Mouse (Mus musculus) stomach, postnatal 0 days (tissue): ENCODE results near the gene Cyp1a2. TPM values are rescaled to one million over a fixed set of nuclear protein-coding genes. Genes with fewer than 3 reads are reported as not detected.
"Not testable (repeated sequence)": the region's sequence is repeated elsewhere in the genome, so short reads cannot be mapped to it uniquely, and the experiment has no call there.

ENCODE experiments used
- ATAC-seq: fragments of 200-750 bp; cut with Nextera tagmentation; 2 replicates; pipeline ENCODE4 v1.8.0; 2017; ENCODE audit not compliant: low FRiP score, low TSS enrichment
- DNase-seq: peaks from one replicate; pipeline ENCODE4 v3.0.0-alpha.2; 2016; ENCODE audit warnings: low spot score
- H3K27ac ChIP-seq: fragments of 300-500 bp; sonication (generic); replicated peaks from 2 replicates; pipeline ENCODE4 v1.5.1; 2014; ENCODE audit warnings: mild to moderate bottlenecking, control low read depth
- H3K27me3 ChIP-seq: fragments of 300-500 bp; sonication (generic); 2 replicates; pipeline ENCODE4 v1.6.1; 2014; ENCODE audit warnings: low read length; ENCODE audit not compliant: control insufficient read depth, insufficient read depth
- H3K36me3 ChIP-seq: fragments of 300-500 bp; sonication (generic); 2 replicates; pipeline ENCODE4 v1.6.1; 2014; ENCODE audit warnings: low read length, mixed read lengths; ENCODE audit not compliant: control insufficient read depth, insufficient read depth
- H3K4me1 ChIP-seq: fragments of 300-500 bp; sonication (generic); replicated peaks from 2 replicates; pipeline ENCODE4 v1.6.1; 2014; ENCODE audit warnings: antibody characterized with exemption; ENCODE audit not compliant: control insufficient read depth, insufficient read depth
- H3K4me2 ChIP-seq: fragments of 300-500 bp; sonication (generic); replicated peaks from 2 replicates; pipeline ENCODE4 v1.6.1; 2014; ENCODE audit warnings: low read depth, mild to moderate bottlenecking, control low read depth, moderate library complexity
- H3K4me3 ChIP-seq: fragments of 300-500 bp; sonication (generic); 2 replicates; pipeline ENCODE4 v1.5.1; 2014; ENCODE audit warnings: low read depth, low read length, control low read depth
- H3K9ac ChIP-seq: fragments of 300-500 bp; sonication (generic); 2 replicates; pipeline ENCODE4 v1.6.1; 2014; ENCODE audit warnings: mild to moderate bottlenecking, low read length, control low read depth, mixed read lengths
- H3K9me3 ChIP-seq: fragments of 300-500 bp; sonication (generic); 2 replicates; pipeline ENCODE4 v1.6.1; 2016; ENCODE audit warnings: low read length; ENCODE audit not compliant: control insufficient read depth
- CTCF ChIP-seq: IDR thresholded peaks from 2 replicates; pipeline ENCODE4 v1.5.1; 2016; ENCODE audit warnings: antibody characterized with exemption, low read depth, mild to moderate bottlenecking, moderate library complexity
- EP300 ChIP-seq: optimal IDR thresholded peaks from 2 replicates; pipeline ENCODE3; 2016; ENCODE audit warnings: antibody characterized with exemption
- WGBS: fragments of 180-500 bp; shearing (Covaris S2); extraction: QIAGEN DNeasy Blood & Tissue Kit; methylation state at CpG from one replicate; pipeline ENCODE4 v1.1.7; 2014; 5-methylcytosine and 5-hydroxymethylcytosine counted together
- polyA plus RNA-seq: library from polyadenylated mRNA; unstranded; fragments of >200 nt; fragmentation: Nextera tagmentation; extraction: Ambion mirVana; gene quantifications from 2 replicates; pipeline ENCODE4 v1.2.1, GENCODE M21; 2015

The Cyp1a2 gene
- polyA plus RNA-seq, 1 experiment from 2014 or later, result not detected

DNA sequence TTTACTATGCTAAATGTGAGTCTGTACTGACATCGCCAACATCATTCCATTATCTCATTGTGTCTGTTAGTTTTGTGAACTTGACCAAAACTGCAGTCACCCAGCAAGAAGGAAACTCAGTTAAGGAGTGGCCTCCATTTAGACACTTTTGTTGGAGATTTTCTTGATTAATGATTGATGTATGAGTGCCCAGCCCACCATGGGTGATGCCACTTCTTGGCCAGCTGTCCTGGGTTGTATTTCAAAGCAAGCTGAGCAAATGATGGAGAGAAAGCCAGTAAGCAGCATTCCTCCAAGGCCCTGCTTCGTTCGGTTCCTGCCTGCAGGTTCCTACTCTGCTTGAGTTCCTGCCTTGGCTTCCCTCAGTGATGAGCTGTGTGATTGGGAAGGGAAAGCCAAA is 37.2 kb upstream of the Cyp1a2 start:
- 81% methylated on average over 3 of the region's 3 CpGs for WGBS
- Histone ChIP-seq H3K9ac (no peak overlapping the region), H3K4me3 (no peak overlapping the region), H3K36me3 (peaks cover 11% of the 10 kb centered on the region), H3K4me1 (0 out of 2 replicates have a peak, but pooled peaks cover 3% of the 10 kb centered on the region), H3K27ac (no peak overlapping the region), H3K27me3 (no peaks in the 10 kb centered on the region), H3K4me2 (no peak overlapping the region), H3K9me3 (no peaks in the 10 kb centered on the region)
- no peak for ATAC-seq
- DNase-seq, result no peak
- TF ChIP-seq EP300 (no peak), CTCF (no peak)

DNA sequence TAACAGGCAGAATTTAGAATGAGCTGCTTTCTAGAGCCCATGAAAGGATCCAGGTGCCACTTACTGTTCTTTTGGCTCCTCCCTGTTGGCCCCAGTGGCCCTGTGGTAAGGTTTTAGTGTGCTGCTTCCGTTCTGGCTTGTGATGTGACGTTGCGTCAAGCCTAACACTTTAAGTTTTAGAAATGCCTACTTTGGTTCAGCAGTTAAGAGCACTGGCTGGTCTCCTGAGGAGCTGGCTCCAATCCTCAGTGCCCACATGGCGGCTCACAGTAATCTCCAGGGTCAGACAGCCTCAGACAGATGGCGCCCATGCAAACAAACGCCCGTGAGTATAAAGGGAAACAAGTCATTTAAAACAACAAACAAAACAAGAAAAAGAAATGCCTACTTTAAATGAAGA is 34.9 kb upstream of the Cyp1a2 start:
- no peak for ATAC-seq
- no peak for DNase-seq
- H3K4me1 ChIP-seq, result 0 out of 2 replicates have a peak, but pooled peaks cover 3% of the 10 kb centered on the region
- peaks cover 17% of the 10 kb centered on the region for H3K36me3 ChIP-seq
- H3K27me3 ChIP-seq, result no peaks in the 10 kb centered on the region
- H3K27ac ChIP-seq, result no peak overlapping the region
- 93% methylated on average over 7 of the region's 7 CpGs for WGBS
- no peak overlapping the region for H3K9ac ChIP-seq
- H3K4me2 ChIP-seq, result no peak overlapping the region
- TF ChIP-seq EP300 (no peak), CTCF (no peak)
- H3K4me3 ChIP-seq, result no peak overlapping the region
- no peaks in the 10 kb centered on the region for H3K9me3 ChIP-seq

DNA sequence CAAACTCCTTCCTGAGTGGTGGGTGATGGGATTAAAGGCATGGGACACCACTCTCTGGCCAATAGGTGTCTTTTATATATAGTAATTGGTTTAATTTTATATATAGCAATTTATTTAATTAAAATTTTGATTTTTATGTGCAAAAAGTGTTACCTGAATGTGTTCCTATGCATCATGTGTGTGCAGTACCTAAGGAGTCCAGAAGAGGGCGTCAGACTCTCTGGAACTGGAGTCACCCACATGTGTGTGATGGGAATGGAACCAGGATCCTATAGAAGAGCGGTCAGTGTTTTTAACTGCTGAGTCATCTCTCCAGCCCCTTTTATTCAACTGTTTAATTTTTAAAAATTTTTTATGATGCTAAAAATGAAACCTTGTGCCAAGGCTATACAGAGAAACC is 28.7 kb upstream of the Cyp1a2 start:
- no peaks in the 10 kb centered on the region for H3K9me3 ChIP-seq
- no peak overlapping the region for H3K4me2 ChIP-seq
- no peak overlapping the region for H3K9ac ChIP-seq
- no peaks in the 10 kb centered on the region for H3K4me1 ChIP-seq
- no peak overlapping the region for H3K4me3 ChIP-seq
- peaks cover 12% of the 10 kb centered on the region; the same call in 1 of the 2 replicates for H3K36me3 ChIP-seq
- H3K27ac ChIP-seq, result no peak overlapping the region
- WGBS, result 74% methylated on average over 2 of the region's 2 CpGs
- no peaks in the 10 kb centered on the region for H3K27me3 ChIP-seq
- DNase-seq, result no peak
- no peak for ATAC-seq
- TF ChIP-seq CTCF (peak; percentile 55), EP300 (no peak)

DNA sequence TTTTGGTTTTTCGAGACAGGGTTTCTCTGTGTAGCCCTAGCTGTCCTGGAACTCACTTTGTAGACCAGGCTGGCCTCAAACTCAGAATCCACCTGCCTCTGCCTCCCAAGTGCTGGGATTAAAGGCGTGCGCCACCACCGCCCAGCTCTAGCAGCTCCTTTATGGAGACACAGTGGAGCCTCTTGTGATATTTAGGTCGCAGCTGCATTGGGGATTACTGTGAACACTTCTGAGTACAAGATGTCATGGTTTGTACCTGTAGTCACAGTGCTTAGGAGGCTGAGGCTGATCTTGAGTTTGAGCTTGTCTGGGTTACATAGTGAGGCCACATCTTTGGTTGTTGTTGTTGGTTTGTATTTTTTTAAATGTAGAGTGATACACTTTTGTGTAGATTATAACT is 26.7 kb upstream of the Cyp1a2 start:
- not testable (repeated sequence) for H3K36me3 ChIP-seq, H3K27ac ChIP-seq, ATAC-seq, H3K9ac ChIP-seq, H3K27me3 ChIP-seq, H3K9me3 ChIP-seq, H3K4me1 ChIP-seq, H3K4me3 ChIP-seq, DNase-seq, H3K4me2 ChIP-seq
- WGBS, result 69% methylated on average over 5 of the region's 5 CpGs

DNA sequence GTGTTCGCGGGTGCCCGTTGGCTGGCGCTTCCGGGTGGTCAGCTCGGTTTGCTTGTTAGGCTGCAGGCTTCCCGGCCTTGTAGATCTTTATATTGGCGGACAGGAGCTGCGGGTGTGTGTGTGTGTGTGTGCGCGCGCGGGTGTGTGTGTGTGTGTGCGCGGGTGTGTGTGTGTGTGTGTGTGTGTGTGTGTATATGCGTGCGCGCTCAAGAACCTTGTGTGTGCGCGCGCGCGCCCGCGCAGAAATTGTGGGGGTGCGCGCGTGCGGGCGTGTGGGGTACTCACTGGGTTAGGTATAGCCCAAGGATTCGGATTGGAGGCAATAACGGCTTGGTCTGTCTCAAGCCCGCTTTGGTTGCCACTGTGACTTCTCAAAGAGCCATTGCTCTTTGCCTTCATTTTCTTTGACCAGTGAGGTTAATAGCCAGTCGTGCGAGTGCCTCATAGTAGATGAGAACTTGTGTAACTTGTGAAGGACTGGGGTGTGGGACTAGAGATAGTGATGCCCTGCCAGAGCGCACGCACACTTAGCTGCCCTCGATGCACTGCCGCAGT is 25.3 kb upstream of the Cyp1a2 start:
- Histone ChIP-seq H3K9ac (peak overlapping the region; percentile 95), H3K27ac (peak overlapping the region; percentile 94), H3K4me1 (no peaks in the 10 kb centered on the region), H3K4me3 (peak overlapping the region; percentile 90), H3K4me2 (peak overlapping the region; percentile 73), H3K9me3 (no peaks in the 10 kb centered on the region), H3K36me3 (peaks cover 3% of the 10 kb centered on the region; the same call in 1 of the 2 replicates), H3K27me3 (no peaks in the 10 kb centered on the region)
- DNase-seq, result no peak
- no peak for TF ChIP-seq EP300
- no peak for TF ChIP-seq CTCF
- 3% methylated on average over 38 of the region's 39 CpGs for WGBS
- peak; percentile 73 for ATAC-seq

DNA sequence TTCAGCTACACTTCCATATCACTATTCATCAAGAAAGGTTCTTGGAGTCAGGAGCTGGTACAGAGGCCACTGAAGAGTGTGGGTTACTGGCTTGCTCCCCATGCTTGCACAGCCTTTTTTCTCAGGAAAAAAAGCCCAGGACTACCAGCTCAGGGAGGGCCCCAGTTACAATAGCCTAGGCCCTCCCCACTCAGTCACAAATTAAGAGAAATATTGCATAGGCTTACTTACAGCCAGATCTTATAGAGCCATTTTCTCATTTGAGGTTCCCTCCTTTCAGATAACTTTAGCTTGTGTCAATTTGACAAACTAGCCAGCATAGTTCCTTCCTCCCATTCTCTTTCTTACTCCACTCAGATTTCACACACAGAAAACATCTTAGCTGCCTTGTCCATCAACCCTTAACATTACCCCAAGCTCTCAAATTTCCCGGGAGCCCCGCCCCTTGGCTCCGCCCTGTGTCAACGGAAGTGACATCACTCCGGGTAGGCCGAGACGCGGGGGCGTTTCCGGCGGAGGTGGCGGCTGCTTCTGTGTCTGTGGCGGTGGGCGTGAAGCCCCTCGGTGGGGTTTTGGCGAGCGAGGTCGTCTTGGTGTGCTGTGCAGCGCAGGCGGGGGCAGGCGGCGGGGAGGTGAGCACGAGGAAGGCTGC is 24.7 kb upstream of the Cyp1a2 start, which contains the start of gene Edc3:
Gene Edc3, plus strand, starts transcription at position 473 of the 652 bp plus-strand sequence.
- ATAC-seq, result peak; percentile 93
- Histone ChIP-seq H3K9ac (peak within 1 kb of the TSS; percentile 95), H3K27me3 (no peaks in the 10 kb centered on the region), H3K4me3 (peak within 1 kb of the TSS; percentile 90), H3K27ac (peak within 1 kb of the TSS; percentile 94), H3K9me3 (no peaks in the 10 kb centered on the region), H3K4me2 (peak within 1 kb of the TSS; percentile 73), H3K4me1 (no peaks in the 10 kb centered on the region), H3K36me3 (no peaks in the 10 kb centered on the region)
- WGBS, result under 1% methylated on average over 23 of the region's 23 CpGs
- peak; percentile 95 for DNase-seq
- TF ChIP-seq EP300 (no peak), CTCF (no peak)
